Mouse (Mus musculus) spleen, adult 18-20 months (tissue): ENCODE measurements around the gene Fus.
"Not testable (repeated sequence)": the region's sequence is repeated elsewhere in the genome, so short reads cannot be mapped to it uniquely, and the experiment has no call there.

ENCODE experiments used
- DNase-seq, 2 experiments: peaks; one replicate each; pipeline ENCODE4 v3.0.0; 2022; ENCODE audit warnings: mixed read lengths in 2 of 2

Fus gene

DNA sequence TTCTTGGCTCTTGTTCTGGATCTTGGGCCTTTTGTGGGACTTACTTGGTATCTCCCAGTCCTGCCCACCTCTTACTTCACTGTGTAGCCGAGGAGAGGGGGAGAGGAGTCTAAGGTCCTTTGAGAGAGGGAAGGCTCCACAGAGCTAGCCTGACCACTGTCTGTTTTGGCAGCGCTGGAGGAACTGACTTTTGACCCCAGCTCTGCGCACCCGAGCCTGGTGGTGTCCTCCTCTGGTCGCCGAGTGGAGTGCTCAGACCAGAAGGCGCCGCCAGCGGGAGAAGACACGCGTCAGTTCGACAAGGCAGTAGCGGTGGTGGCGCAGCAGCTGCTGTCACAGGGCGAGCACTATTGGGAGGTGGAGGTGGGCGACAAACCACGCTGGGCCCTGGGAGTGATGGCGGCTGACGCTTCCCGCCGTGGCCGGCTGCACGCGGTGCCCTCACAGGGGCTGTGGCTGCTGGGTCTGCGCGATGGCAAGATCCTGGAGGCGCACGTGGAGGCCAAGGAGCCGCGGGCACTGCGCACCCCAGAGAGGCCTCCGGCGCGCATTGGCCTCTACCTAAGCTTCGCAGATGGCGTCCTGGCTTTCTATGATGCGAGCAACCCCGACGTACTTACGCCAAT is 42.6 kb downstream of the Fus start:
- no peak for DNase-seq

DNA sequence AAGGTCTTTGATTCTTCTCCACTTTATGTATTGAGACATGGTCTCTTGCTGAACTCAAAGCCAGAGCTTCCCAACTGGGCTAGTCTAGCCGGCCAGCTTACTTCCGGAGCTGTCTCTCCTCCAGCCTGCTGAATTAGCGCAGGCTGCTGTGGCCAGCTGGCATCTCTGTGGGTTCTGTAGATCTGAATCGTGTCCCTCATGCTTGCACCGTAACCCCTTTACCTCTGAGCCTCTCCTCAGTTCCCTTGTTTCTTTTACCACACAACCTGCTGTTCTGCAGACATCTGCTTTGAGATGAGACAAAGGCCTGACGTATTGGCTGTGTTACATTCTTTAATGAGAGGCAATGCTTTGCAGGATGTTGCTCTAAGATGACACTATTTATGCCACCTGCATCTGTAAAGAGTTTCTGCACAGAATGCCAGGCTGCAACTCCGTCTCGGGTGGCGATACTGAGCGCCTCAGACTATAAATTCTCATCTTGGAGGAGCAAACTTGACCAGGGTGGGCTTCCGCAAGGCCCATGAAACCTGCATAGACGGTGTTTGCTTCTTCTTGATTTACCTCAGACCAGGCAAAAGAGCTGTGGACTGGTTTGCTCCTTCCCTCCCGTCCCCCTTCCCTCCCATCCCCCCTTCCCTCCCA is 45.0 kb downstream of the Fus start:
- no peak for DNase-seq

- DNase-seq: no peak
Measured at GRCm38 (mm10) chr7:128013116-128013515, 45.9 kb downstream of the Fus start.

GRCm38 (mm10) chr7:128016134-128016533 is 48.9 kb downstream of the Fus start:
- DNase-seq: not testable (repeated sequence)

DNA sequence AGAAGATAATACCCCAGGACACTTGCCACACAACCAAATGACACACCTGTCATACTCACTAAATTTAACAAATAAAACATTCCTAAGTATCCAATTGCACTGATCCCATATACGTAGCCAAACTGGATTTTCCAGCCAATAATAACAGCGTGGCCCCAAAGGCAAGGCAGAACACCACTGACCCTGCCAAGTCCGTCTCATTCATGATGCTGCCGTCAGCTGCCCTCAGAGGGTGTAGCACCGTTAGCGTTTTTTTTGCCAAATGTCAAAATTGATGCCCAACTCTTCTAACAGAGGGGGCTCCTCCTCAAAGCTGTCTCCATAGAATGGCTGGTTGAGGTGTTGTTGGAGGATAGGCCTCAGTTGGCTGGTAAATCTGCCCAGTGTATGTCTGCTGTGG is 49.4 kb downstream of the Fus start:
- DNase-seq: no peak

DNA sequence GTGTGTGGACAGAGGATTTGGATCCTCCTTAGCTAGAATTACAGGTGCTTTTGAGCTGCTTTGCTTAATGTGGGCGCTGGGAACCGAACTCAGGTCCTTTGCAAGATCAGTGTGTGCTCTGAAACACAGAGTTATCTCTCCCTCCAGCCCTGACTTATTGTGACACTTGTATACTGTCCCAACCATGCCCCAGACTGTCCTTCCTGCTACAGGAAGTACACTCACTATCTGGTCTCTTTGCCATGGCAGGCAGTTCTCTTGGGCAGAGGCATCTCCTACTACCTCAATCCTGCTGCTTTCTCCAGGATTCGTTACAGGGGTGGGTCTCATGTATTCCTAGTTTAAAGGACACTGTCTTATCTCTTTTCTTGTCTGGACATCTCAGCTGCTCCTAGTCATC is 51.0 kb downstream of the Fus start:
- DNase-seq: no peak

GRCm38 (mm10) chr7:128019187-128019586 is 51.9 kb downstream of the Fus start:
- DNase-seq: no peak

DNA sequence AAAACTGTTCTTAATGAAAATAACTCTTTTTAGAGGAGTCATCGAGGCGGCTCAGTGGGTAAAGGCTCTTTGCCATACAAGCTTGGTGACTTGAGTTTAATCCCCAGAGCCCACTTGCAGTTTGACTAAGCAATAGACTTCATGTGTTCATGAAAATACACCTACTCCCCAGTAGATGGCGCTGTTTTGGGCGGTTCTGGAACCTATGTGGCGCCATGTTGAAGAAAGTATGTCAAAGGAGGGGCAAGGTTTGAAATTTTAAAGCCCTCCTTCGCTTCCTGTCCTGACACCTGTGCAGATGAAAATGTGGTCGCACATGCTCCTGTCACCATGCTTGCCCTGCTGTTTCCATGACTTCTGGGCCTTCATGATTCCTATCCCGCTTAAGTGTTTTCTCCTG is 55.7 kb downstream of the Fus start:
- DNase-seq: no peak

GRCm38 (mm10) chr7:128023565-128023964 is 56.3 kb downstream of the Fus start:
- DNase-seq: no peak

DNA sequence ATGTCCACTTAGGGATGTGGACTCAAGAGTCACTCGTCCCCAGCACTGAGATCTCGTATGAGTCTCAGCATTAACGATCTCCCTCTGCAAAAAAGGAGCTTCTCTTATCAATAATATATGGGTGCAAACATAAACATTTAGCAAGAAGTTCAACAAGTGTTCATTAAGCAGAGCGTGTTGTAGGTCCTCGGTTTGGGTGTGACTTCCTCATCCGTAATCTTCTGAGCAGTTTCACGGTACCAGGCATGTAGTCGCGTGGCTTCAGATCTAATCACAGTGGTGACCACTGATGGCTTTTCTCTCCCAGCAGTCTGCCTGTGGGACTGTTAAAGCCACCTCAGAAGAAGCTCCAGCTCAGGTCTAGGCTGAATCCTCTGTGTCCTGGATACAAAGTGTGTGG is 57.1 kb downstream of the Fus start:
- DNase-seq: no peak

DNA sequence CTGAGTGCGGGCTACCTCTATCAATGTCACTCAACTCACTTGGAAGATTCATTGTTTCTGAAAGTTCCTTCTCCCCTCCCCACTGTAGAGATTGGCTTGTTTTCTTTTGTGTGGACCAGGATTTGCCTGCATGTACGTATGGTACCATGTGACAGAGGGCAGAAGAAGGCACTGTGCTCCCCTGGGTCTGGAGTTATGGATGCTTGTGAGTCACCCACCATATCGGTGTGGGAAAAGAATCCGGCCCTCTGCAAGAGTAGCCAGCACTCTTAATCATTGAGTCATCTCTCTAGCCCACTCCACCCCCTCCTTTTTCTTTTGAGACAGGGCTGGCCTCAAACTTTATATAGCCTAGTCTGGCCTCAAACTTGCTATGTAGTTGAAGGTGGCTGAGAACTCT is 57.7 kb downstream of the Fus start:
- DNase-seq: no peak

DNA sequence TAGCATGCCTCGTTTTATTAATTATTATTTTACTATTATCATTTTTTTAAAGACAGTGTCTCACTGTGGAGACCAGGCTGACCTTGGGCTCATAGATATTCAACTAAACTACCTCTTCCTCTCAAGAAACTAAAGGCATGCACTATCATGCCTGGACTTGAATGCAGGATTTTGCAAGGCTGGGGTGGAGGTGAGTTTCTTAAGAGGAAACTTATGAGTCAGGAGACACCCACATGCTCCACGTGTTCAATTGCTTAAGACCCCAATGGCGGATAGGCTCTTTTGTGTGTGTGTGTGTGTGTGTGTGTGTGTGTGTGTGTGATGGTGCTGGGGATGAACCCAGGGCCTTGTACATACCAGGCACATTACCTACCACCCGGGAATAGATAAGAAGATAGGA is 58.1 kb downstream of the Fus start:
- no peak for DNase-seq

DNA sequence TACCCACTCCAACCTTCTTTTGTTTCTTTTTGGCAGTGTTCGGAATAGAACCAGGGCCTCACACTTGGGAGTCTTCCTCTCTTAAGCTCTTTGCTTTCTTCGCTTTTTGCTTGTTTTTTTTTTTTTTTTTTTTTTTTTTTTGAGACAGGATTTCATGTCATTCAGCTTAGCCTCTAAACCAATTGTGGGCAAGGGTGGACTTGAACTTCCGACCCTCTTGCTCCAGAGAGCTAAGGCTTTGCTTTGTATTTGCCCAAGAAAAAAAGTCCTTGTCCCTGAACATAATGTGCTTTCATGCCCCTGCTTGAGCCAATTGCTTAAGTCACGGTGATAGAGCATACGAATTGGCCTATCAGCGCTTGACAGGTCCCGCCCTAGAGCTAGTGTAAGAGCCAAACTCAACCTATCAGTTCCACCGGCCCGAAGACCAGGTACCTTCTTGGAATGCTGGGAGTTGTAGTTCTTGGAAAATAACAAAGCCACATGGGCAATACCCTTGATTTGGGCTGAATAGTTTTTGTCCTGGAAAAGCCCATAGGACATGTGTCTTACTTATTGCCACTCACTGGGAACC is 64.2 kb downstream of the Fus start:
- no peak for DNase-seq

GRCm38 (mm10) chr7:128032290-128032988 is 65.2 kb downstream of the Fus start:
- no peak for DNase-seq

GRCm38 (mm10) chr7:128032989-128033293 is 65.7 kb downstream of the Fus start:
- DNase-seq: no peak

- DNase-seq: no peak
Measured at GRCm38 (mm10) chr7:128033616-128034015, 66.4 kb downstream of the Fus start.
